Mouse (Mus musculus) stomach, embryonic 16.5 days (tissue): ENCODE data around the gene Myof. TPM values are rescaled to one million over a fixed set of nuclear protein-coding genes. Genes with fewer than 3 reads are reported as not detected.

Experiments used
- ATAC-seq: fragments of 200-750 bp; cut with Nextera tagmentation; 2 replicates; pipeline ENCODE4 v1.8.0; 2017; ENCODE audit warnings: moderate number of reproducible peaks, moderate TSS enrichment; ENCODE audit not compliant: insufficient read depth, low FRiP score
- H3K27ac ChIP-seq: fragments of 300-500 bp; sonication (generic); 2 replicates; pipeline ENCODE4 v1.5.1; 2014; ENCODE audit warnings: low read length
- H3K27me3 ChIP-seq: fragments of 300-500 bp; sonication (generic); 2 replicates; pipeline ENCODE4 v1.6.1; 2014; ENCODE audit warnings: low read length, control low read depth, mixed read lengths; ENCODE audit not compliant: control insufficient read depth, insufficient read depth
- H3K36me3 ChIP-seq: fragments of 300-500 bp; sonication (generic); 2 replicates; pipeline ENCODE4 v1.6.1; 2014; ENCODE audit warnings: low read length; ENCODE audit not compliant: control insufficient read depth, insufficient read depth
- H3K4me1 ChIP-seq: fragments of 300-500 bp; sonication (generic); 2 replicates; pipeline ENCODE4 v1.6.1; 2014; ENCODE audit warnings: low read length, control low read depth, mixed read lengths; ENCODE audit not compliant: control insufficient read depth, insufficient read depth
- H3K4me2 ChIP-seq: fragments of 300-500 bp; sonication (generic); 2 replicates; pipeline ENCODE4 v1.6.1; 2014; ENCODE audit warnings: low read depth, low read length, mixed read lengths
- H3K4me3 ChIP-seq: fragments of 300-500 bp; sonication (generic); replicated peaks from 2 replicates; pipeline ENCODE4 v1.5.1; 2014; ENCODE audit warnings: mild to moderate bottlenecking, low read length
- H3K9ac ChIP-seq: fragments of 300-500 bp; sonication (generic); 2 replicates; pipeline ENCODE4 v1.6.1; 2014; ENCODE audit warnings: low read length
- H3K9me3 ChIP-seq: fragments of 300-500 bp; sonication (generic); replicated peaks from 2 replicates; pipeline ENCODE4 v1.6.1; 2016; ENCODE audit warnings: low read length, control low read depth; ENCODE audit not compliant: control insufficient read depth
- WGBS: fragments of 180-500 bp; shearing (Covaris S2); extraction: QIAGEN DNeasy Blood & Tissue Kit; methylation state at CpG from one replicate; pipeline ENCODE4 v1.1.7; 2014; 5-methylcytosine and 5-hydroxymethylcytosine counted together
- polyA plus RNA-seq: library from polyadenylated mRNA; unstranded; fragments of >200 nt; fragmentation: Nextera tagmentation; extraction: Ambion mirVana; gene quantifications from 2 replicates; pipeline ENCODE4 v1.2.1, GENCODE M21; 2015

Myof gene
- polyA plus RNA-seq, 1 experiment from 2014 or later = 22.5 TPM

DNA sequence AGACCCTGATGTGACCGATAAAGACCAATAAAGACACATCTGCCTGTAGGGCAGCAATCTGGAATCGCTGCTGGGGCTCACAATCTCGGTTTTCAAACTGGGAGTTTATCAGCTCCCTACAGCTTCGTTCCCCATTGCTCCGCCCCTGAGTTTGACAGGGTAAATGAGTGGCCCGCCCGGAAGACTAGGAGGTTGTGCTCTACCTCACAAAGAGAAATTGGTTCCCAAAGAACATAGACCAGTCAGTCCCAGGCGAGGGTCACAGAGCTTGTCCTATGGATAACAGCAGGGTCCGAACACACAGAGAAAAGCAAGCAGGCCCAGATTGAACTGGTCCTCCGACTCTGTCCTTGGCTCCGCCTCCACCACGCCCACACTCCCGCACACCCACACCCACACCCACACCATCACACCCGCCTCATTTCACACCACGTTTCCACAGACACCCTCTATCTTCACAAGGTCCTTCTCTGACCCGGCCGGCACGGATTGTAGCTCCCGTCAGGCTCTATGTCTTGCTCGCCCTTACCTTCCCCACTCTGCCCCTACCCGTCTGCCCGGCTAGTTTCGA lies 10.9 kb upstream of the Myof start:
- no peaks in the 10 kb centered on the region for H3K9me3 ChIP-seq
- H3K9ac ChIP-seq = peak overlapping the region; percentile 70
- H3K27ac ChIP-seq = peak overlapping the region; percentile 56
- H3K27me3 ChIP-seq = no peaks in the 10 kb centered on the region
- H3K4me1 ChIP-seq = peaks cover 14% of the 10 kb centered on the region
- peak overlapping the region; percentile 64 for H3K4me2 ChIP-seq
- no peaks in the 10 kb centered on the region for H3K36me3 ChIP-seq
- peak; percentile 91 for ATAC-seq
- WGBS = under 1% methylated on average over 23 of the region's 23 CpGs
- H3K4me3 ChIP-seq = peak overlapping the region; percentile 77

DNA sequence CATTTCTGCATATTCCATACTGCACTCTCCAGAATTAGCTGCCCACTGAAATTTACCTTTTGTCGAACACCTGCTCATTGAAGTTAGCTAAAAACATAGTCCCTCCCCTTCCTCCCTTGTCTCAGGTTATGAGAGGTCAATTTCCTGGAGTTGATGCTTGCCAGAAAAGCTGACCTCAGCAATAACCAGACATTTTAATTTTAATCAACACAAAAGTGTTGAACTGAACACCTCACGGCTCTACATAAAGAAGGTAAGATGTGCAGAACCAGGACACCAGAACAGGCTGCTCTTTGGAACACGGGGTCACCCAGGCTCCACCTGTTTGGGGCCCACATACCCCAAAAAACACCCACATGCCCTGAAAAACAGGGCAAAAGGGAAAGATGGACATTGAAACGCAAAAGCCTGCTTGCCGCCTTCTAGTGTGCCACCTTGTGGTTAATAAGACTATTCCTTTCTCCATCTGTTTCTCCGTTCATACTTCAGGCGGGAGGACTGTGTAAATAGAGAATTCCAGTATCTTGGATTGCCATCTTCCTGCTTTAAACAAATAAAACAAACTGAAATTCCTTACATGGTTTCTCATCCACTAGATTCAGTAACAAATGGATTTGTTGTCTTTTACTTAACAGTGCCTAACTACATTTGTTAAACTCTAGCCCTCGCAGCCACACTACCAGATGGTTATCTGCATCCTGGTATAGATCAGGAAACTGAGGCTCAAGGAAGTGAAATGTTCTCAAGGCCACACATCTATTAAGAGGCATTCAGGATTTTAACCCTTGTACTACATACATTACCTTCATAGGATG lies 10.1 kb upstream of the Myof start:
- Histone ChIP-seq H3K27me3 (no peaks in the 10 kb centered on the region), H3K27ac (peak overlapping the region; percentile 56), H3K4me1 (peaks cover 14% of the 10 kb centered on the region), H3K4me2 (peak overlapping the region; percentile 64), H3K4me3 (peak overlapping the region; percentile 77), H3K9ac (peak overlapping the region; percentile 70), H3K9me3 (no peaks in the 10 kb centered on the region), H3K36me3 (no peaks in the 10 kb centered on the region)
- no peak for ATAC-seq
- 24% methylated on average over 8 of the region's 8 CpGs for WGBS

DNA sequence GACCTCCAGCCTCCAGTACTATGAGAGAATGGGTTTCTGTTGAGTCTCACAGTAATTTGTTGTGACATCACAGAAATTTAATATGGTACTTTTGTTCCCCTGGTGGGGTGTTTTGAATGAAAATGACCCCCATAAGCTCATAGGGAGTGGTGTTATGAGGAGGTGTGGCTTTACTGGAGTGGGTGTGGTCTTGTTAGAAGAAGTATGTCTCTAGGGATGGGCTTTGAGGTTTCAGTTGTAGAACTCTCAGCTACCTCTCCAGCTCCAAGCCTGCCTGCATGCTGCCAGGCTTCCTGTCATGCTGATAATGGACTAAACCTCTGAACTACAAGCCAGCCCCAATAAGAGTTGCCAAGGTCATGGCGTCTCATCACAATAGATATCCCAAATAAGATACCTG lies 6.3 kb upstream of the Myof start:
- 94% methylated on average over 1 of the region's 1 CpGs for WGBS
- no peak for ATAC-seq
- no peak overlapping the region for H3K4me3 ChIP-seq
- H3K27ac ChIP-seq = no peak overlapping the region
- H3K36me3 ChIP-seq = no peaks in the 10 kb centered on the region
- no peaks in the 10 kb centered on the region for H3K27me3 ChIP-seq
- H3K4me1 ChIP-seq = peaks cover 3% of the 10 kb centered on the region; the same call in 1 of the 2 replicates
- no peaks in the 10 kb centered on the region for H3K9me3 ChIP-seq
- no peak overlapping the region for H3K9ac ChIP-seq
- no peak overlapping the region for H3K4me2 ChIP-seq

DNA sequence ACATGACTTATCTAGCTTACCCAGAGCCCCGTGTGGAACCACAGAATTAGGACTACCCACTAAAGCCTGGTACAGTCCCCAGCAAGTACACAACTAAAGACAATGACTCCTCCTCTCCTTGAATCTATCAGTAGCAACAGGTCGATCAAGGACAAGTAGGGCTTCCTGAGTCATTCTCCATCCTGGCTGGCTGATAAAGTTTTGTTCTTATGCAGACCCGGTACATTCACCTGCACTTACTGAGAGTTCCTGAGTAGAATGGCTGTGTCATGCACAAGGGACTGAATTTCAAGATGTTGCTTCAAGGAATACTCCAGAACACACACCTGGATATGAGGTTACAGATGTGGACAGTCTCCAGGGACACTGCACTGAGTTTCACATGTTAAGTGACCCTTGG lies 1.8 kb upstream of the Myof start:
- H3K4me3 ChIP-seq = no peak overlapping the region
- no peaks in the 10 kb centered on the region for H3K27me3 ChIP-seq
- H3K9me3 ChIP-seq = no peaks in the 10 kb centered on the region
- ATAC-seq = no peak
- no peaks in the 10 kb centered on the region for H3K36me3 ChIP-seq
- no peak overlapping the region for H3K4me2 ChIP-seq
- WGBS = 87% methylated on average over 3 of the region's 3 CpGs
- H3K9ac ChIP-seq = no peak overlapping the region
- H3K4me1 ChIP-seq = peaks cover 7% of the 10 kb centered on the region; the same call in 1 of the 2 replicates
- no peak overlapping the region for H3K27ac ChIP-seq

DNA sequence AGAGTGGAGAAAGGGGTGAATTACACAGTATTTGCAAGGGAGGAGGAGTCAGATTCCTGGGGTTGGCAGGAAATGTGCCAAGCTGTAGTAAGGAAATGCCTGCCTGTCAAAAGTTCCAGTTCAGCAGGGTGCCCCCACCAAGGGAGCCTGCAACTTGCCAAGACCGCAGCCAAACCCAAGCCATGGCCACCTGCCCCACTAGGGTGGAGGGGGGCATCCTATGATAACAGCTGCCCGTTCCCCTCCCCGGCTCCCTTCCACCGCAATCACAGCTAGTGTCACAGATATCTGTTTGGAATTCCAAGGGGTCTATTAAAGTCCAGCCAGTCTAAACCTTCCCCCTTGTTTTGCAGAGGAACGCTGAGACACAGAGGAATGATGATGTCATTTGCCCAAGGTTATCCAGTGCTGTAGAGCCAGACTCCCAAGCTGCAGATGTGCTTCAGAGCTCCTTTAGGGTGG lies 1.1 kb downstream of the Myof start:
- no peaks in the 10 kb centered on the region for H3K36me3 ChIP-seq
- peak; percentile 34 for ATAC-seq
- H3K27me3 ChIP-seq = no peaks in the 10 kb centered on the region
- peak overlapping the region; percentile 72 for H3K4me2 ChIP-seq
- peaks cover 19% of the 10 kb centered on the region for H3K4me1 ChIP-seq
- H3K9ac ChIP-seq = peak overlapping the region; percentile 72
- peak overlapping the region; percentile 58 for H3K4me3 ChIP-seq
- H3K9me3 ChIP-seq = no peaks in the 10 kb centered on the region
- 9% methylated on average over 5 of the region's 5 CpGs for WGBS
- peak overlapping the region; percentile 86 for H3K27ac ChIP-seq

DNA sequence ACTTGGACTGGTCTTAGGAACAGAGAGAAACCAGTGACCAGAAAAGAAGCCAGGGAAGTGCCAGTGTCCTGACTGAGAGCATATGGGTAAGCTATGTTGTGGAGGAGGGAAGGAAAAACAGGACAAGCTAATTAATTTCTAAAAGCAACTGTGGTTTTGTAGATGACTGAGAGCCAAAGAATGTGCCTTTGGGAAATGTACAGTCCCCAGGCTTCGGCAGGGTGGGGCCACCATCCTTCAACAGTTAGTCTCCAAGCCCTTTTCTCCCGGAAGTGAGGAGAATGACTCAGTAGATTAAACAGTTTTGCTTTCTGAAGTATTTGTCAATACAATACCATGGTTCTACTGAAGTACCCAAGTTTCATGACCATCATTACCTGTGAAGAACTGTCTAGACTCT lies 5.1 kb downstream of the Myof start:
- H3K4me2 ChIP-seq = no peak overlapping the region
- peak; percentile 26; the same call in 1 of the 2 replicates for ATAC-seq
- 40% methylated on average over 2 of the region's 2 CpGs for WGBS
- no peaks in the 10 kb centered on the region for H3K36me3 ChIP-seq
- H3K27me3 ChIP-seq = no peaks in the 10 kb centered on the region
- no peak overlapping the region for H3K9ac ChIP-seq
- H3K9me3 ChIP-seq = no peaks in the 10 kb centered on the region
- peak overlapping the region; percentile 64 for H3K27ac ChIP-seq
- H3K4me1 ChIP-seq = peaks cover 25% of the 10 kb centered on the region
- H3K4me3 ChIP-seq = no peak overlapping the region

DNA sequence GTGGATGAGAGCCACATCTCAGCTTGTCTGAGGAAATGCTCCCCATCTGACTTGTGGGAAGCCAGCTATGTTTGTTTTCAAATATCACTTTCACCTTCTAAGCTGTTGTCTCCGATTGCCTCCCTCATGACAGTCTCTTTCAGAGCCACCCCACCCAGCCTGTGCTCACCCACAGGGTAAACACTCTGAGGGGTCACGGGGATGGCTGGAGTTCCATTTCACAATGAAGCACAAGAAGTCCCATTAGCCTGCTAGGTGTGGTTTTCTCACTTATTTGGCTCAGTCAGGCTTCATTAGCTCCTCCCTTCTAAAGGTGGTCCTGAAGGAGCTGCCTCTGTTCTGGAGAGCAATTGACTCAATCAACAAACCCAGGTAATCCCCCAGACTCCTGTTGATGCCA lies 7.6 kb downstream of the Myof start:
- no peak overlapping the region for H3K9ac ChIP-seq
- no peaks in the 10 kb centered on the region for H3K9me3 ChIP-seq
- peaks cover 27% of the 10 kb centered on the region for H3K4me1 ChIP-seq
- no peaks in the 10 kb centered on the region for H3K36me3 ChIP-seq
- no peak for ATAC-seq
- WGBS = 50% methylated on average over 2 of the region's 2 CpGs
- no peak overlapping the region for H3K4me2 ChIP-seq
- no peak overlapping the region for H3K27ac ChIP-seq
- H3K4me3 ChIP-seq = no peak overlapping the region
- no peaks in the 10 kb centered on the region for H3K27me3 ChIP-seq

DNA sequence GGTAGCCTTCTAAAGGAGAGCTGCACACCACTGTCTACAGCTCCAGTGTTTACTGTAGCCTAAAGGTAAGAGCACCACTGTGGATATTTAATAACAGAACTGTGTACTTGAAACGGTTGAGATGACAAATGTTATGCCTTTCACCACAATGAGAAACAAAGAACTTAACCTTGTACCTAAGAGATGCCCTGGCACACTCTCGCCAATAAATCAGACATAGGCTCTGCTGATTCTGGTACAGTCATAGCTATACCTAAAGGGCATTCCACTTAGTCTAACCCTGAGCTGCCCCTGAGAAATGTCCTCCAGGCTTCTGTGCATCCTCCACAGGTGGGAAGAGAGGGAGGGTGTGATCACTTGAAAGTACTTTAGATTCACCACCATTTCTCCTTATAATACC lies 8.7 kb downstream of the Myof start:
- Histone ChIP-seq H3K27me3 (no peaks in the 10 kb centered on the region), H3K36me3 (no peaks in the 10 kb centered on the region), H3K4me1 (peaks cover 28% of the 10 kb centered on the region), H3K9ac (no peak overlapping the region), H3K9me3 (no peaks in the 10 kb centered on the region), H3K4me3 (no peak overlapping the region), H3K4me2 (no peak overlapping the region), H3K27ac (no peak overlapping the region)
- ATAC-seq = no peak
- 55% methylated on average over 2 of the region's 2 CpGs for WGBS

DNA sequence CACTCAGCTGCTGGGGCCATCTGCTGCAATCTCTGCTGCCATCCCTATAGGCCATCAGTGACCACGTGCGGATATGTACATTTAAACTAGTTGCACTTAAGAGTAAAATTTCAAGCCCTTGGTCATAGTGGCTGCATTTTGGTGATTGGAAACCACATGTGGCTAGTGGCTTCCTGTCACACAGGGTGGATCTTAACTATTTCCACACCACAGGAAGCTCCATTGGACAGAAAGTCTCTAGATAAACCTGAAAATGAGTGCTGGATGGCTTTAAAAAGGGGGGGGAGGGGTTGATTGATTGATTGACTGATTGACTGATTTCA lies 9.7 kb downstream of the Myof start:
- H3K27ac ChIP-seq = peak overlapping the region; percentile 88
- H3K4me1 ChIP-seq = peaks cover 37% of the 10 kb centered on the region
- H3K9me3 ChIP-seq = no peaks in the 10 kb centered on the region
- 74% methylated on average over 2 of the region's 2 CpGs for WGBS
- no peak overlapping the region for H3K4me3 ChIP-seq
- no peak overlapping the region for H3K4me2 ChIP-seq
- H3K9ac ChIP-seq = no peak overlapping the region
- no peaks in the 10 kb centered on the region for H3K27me3 ChIP-seq
- ATAC-seq = no peak
- no peaks in the 10 kb centered on the region for H3K36me3 ChIP-seq
